Mouse (Mus musculus): ENCODE data around the gene Lcp1. TPM values are rescaled to one million over a fixed set of nuclear protein-coding genes. Genes with fewer than 3 reads are reported as not detected.

Gene Lcp1
- polyA plus RNA-seq, 1 experiment from 2014 or later: 12.1 TPM

GRCm38 (mm10) chr14:75170546-75170945, 39.6 kb downstream of the Lcp1 start:
- Histone ChIP-seq H3K4me2 (ENCODE audit: low read length) (no peak overlapping the region), H3K4me1 (ENCODE audit: control insufficient read depth, insufficient read depth, low read length) (no peaks in the 10 kb centered on the region), H3K27me3 (ENCODE audit: control insufficient read depth, insufficient read depth, low read depth, low read length) (no peaks in the 10 kb centered on the region), H3K9ac (ENCODE audit: low read depth, low read length) (no peak overlapping the region), H3K9me3 (replicated peaks; ENCODE audit: control insufficient read depth, low read length, poor library complexity, severe bottlenecking) (no peaks in the 10 kb centered on the region), H3K27ac (ENCODE audit: low read length) (no peak overlapping the region), H3K36me3 (ENCODE audit: control insufficient read depth, insufficient read depth, low read length) (no peaks in the 10 kb centered on the region), H3K4me3 (ENCODE audit: low read depth, low read length) (no peak overlapping the region)
- WGBS: 72% methylated on average over 1 of the region's 1 CpGs
- no peak for ATAC-seq

DNA sequence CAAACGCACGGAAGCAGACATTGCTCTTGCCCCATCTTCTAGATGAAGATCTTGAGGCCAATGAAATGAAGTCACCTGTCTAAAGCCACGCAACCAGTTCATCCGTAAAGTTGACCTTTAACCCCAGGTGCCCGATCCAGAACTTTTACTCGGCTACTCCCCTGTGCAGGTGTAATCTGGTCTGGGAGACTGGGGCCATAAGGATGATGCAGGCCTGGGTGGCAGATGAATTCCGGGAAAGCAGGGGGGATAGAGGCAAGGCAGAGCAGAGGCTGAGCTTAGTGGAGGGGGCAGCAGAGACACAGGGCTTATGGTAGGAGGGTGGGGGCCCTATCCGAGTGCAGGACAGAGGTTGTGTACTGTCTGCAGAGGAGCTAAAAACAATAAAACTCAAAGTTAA, 43.4 kb downstream of the Lcp1 start:
- Histone ChIP-seq H3K9ac (ENCODE audit: low read depth, low read length) (no peak overlapping the region), H3K4me2 (ENCODE audit: low read length) (no peak overlapping the region), H3K4me3 (ENCODE audit: low read depth, low read length) (no peak overlapping the region), H3K4me1 (ENCODE audit: control insufficient read depth, insufficient read depth, low read length) (no peaks in the 10 kb centered on the region), H3K27me3 (ENCODE audit: control insufficient read depth, insufficient read depth, low read depth, low read length) (no peaks in the 10 kb centered on the region), H3K36me3 (ENCODE audit: control insufficient read depth, insufficient read depth, low read length) (no peaks in the 10 kb centered on the region), H3K9me3 (replicated peaks; ENCODE audit: control insufficient read depth, low read length, poor library complexity, severe bottlenecking) (no peaks in the 10 kb centered on the region), H3K27ac (ENCODE audit: low read length) (no peak overlapping the region)
- ATAC-seq: no peak
- 88% methylated on average over 8 of the region's 8 CpGs for WGBS

DNA sequence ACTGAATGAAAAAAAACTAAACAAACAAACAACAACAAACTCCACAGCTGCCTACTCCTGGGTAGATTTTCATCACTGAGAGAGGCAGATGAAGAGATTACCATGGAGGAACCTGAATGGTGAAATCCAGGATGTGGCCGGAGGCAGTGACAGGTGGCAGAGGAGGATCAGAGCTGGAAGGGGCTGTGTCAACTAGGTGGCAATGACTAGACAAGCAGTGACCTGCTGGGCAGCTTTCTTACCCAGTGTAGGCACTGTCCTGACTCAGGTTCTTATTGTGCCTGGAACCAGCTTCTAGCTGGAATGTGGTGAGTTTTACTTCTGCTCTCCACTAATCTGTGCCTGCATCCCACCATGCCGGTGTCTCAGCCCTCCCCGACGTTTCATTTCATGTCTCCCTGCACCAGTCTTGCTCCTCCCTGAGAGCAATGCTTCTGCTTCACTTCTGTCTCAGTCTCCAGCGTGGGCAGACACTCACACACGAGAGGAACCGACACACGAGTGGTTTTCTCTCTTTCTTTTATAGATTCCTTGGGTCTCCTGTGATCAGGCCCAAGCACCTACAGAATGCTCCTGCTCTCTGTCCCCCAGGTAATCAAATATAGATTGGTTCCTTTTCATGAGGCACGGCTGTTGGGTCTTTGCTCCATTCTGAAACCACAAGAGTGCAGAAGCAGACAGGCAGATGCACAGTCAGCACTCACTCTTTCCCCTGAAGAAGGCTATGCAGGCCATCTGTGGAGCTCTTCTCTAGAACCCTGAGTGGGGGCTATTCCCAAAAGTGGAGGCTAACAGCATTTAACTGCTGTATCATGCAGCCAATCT, 44.0 kb downstream of the Lcp1 start:
- WGBS: 89% methylated on average over 9 of the region's 9 CpGs
- no peak for ATAC-seq
- no peaks in the 10 kb centered on the region for H3K36me3 ChIP-seq (ENCODE audit: control insufficient read depth, insufficient read depth, low read length)

DNA sequence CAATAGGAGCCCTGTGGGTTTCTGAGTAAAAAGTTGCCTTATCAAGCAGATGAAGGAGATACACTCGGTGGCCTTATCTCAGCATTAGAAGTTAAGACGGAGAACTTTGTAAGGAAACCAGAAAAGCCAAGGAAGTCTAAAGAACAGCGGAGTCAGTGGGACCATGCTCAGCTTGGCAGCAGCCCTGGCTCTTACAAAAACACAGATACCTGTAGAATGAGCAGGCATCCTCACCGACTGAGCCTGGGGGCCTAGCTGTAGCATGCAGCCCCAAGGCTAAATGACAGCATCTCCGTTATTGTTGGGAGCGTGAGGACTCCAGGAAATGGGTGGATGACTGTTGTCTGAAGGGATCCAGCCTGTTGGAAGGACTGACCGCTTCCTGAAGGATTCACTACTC, 44.9 kb downstream of the Lcp1 start:
- Histone ChIP-seq H3K36me3 (ENCODE audit: control insufficient read depth, insufficient read depth, low read length) (no peaks in the 10 kb centered on the region), H3K27ac (ENCODE audit: low read length) (no peak overlapping the region), H3K27me3 (ENCODE audit: control insufficient read depth, insufficient read depth, low read depth, low read length) (no peaks in the 10 kb centered on the region), H3K4me2 (ENCODE audit: low read length) (no peak overlapping the region), H3K9ac (ENCODE audit: low read depth, low read length) (no peak overlapping the region), H3K4me1 (ENCODE audit: control insufficient read depth, insufficient read depth, low read length) (no peaks in the 10 kb centered on the region), H3K4me3 (ENCODE audit: low read depth, low read length) (no peak overlapping the region), H3K9me3 (replicated peaks; ENCODE audit: control insufficient read depth, low read length, poor library complexity, severe bottlenecking) (no peaks in the 10 kb centered on the region)
- no peak for ATAC-seq
- WGBS: 88% methylated on average over 7 of the region's 7 CpGs

More for the DNA sequence above, 44.0 kb downstream of the Lcp1 start:
- no peaks in the 10 kb centered on the region for H3K27me3 ChIP-seq (ENCODE audit: control insufficient read depth, insufficient read depth, low read depth, low read length)
- H3K4me3 ChIP-seq (ENCODE audit: low read depth, low read length): no peak overlapping the region
- H3K27ac ChIP-seq (ENCODE audit: low read length): no peak overlapping the region
- no peaks in the 10 kb centered on the region for H3K4me1 ChIP-seq (ENCODE audit: control insufficient read depth, insufficient read depth, low read length)
- H3K9me3 ChIP-seq (replicated peaks; ENCODE audit: control insufficient read depth, low read length, poor library complexity, severe bottlenecking): no peaks in the 10 kb centered on the region
- H3K9ac ChIP-seq (ENCODE audit: low read depth, low read length): no peak overlapping the region
- H3K4me2 ChIP-seq (ENCODE audit: low read length): no peak overlapping the region

DNA sequence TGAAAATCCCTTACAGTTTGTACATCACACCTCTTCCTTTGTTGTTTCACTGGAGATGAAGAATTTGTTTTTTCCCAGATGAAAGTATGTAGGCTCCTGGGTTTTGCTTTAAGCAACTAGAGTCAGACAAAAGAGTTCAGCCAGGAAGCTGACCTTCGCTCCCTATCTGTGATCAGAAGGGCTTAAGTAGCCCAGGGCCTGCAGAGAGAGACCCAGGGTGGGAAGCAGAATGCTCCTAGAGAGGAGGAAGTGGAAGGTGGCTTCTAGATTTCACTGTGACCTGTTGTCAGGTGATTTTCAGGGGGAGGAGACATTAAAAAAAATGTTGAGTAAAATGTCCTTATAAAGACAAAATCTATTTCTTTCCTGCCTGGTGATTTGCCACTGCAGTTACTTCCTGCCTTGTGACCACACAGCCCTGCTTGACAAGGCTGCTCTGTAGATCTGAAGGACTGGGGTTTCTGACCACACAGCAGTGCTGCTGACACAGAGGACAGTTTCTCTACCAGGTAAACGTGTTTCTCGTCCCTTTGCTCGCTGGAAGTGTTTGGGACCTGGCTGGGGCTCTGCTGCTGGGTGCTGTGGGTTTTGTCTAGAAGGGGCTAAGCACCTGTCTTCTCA, 45.6 kb downstream of the Lcp1 start:
- Histone ChIP-seq H3K4me2 (ENCODE audit: low read length) (no peak overlapping the region), H3K36me3 (ENCODE audit: control insufficient read depth, insufficient read depth, low read length) (no peaks in the 10 kb centered on the region), H3K9me3 (replicated peaks; ENCODE audit: control insufficient read depth, low read length, poor library complexity, severe bottlenecking) (no peaks in the 10 kb centered on the region), H3K4me1 (ENCODE audit: control insufficient read depth, insufficient read depth, low read length) (no peaks in the 10 kb centered on the region), H3K27me3 (ENCODE audit: control insufficient read depth, insufficient read depth, low read depth, low read length) (no peaks in the 10 kb centered on the region), H3K9ac (ENCODE audit: low read depth, low read length) (no peak overlapping the region), H3K27ac (ENCODE audit: low read length) (no peak overlapping the region), H3K4me3 (ENCODE audit: low read depth, low read length) (no peak overlapping the region)
- 73% methylated on average over 4 of the region's 4 CpGs for WGBS
- ATAC-seq: no peak

- Histone ChIP-seq H3K36me3 (ENCODE audit: control insufficient read depth, insufficient read depth, low read length) (no peaks in the 10 kb centered on the region), H3K9me3 (replicated peaks; ENCODE audit: control insufficient read depth, low read length, poor library complexity, severe bottlenecking) (no peaks in the 10 kb centered on the region), H3K27me3 (ENCODE audit: control insufficient read depth, insufficient read depth, low read depth, low read length) (no peaks in the 10 kb centered on the region), H3K9ac (ENCODE audit: low read depth, low read length) (no peak overlapping the region), H3K4me3 (ENCODE audit: low read depth, low read length) (no peak overlapping the region), H3K4me2 (ENCODE audit: low read length) (no peak overlapping the region), H3K27ac (ENCODE audit: low read length) (no peak overlapping the region), H3K4me1 (ENCODE audit: control insufficient read depth, insufficient read depth, low read length) (no peaks in the 10 kb centered on the region)
- 72% methylated on average over 3 of the region's 3 CpGs for WGBS
- ATAC-seq: no peak
These were observed 46.5 kb downstream of the Lcp1 start for GRCm38 (mm10) chr14:75177400-75177799.

DNA sequence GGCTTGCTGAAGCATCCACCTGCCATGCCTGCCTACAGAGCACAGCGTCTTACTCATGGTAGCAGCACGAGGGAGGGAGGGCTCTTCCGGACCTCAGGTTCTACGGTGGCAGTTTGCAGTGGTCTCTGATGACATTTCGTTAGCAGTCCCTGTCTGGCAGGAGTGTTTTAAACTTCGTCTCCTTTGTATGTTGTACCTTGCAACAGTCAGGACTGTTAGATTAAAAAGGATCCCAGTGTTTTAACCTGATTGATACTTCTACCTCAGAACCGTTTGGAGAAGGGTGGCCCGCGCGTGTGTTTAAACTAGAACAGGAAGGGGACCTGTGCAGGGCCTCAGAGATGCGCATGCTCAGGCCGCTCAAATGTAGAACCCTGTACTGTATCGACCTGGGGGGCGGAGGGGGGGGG, 47.5 kb downstream of the Lcp1 start:
- Histone ChIP-seq H3K9ac (ENCODE audit: low read depth, low read length) (no peak overlapping the region), H3K27me3 (ENCODE audit: control insufficient read depth, insufficient read depth, low read depth, low read length) (no peaks in the 10 kb centered on the region), H3K36me3 (ENCODE audit: control insufficient read depth, insufficient read depth, low read length) (no peaks in the 10 kb centered on the region), H3K4me1 (ENCODE audit: control insufficient read depth, insufficient read depth, low read length) (no peaks in the 10 kb centered on the region), H3K27ac (ENCODE audit: low read length) (no peak overlapping the region), H3K9me3 (replicated peaks; ENCODE audit: control insufficient read depth, low read length, poor library complexity, severe bottlenecking) (no peaks in the 10 kb centered on the region), H3K4me3 (ENCODE audit: low read depth, low read length) (no peak overlapping the region), H3K4me2 (ENCODE audit: low read length) (no peak overlapping the region)
- ATAC-seq: no peak
- 88% methylated on average over 14 of the region's 14 CpGs for WGBS

GRCm38 (mm10) chr14:75178801-75179211, 47.9 kb downstream of the Lcp1 start:
- Histone ChIP-seq H3K4me2 (ENCODE audit: low read length) (no peak overlapping the region), H3K4me1 (ENCODE audit: control insufficient read depth, insufficient read depth, low read length) (no peaks in the 10 kb centered on the region), H3K4me3 (ENCODE audit: low read depth, low read length) (no peak overlapping the region), H3K27me3 (ENCODE audit: control insufficient read depth, insufficient read depth, low read depth, low read length) (no peaks in the 10 kb centered on the region), H3K36me3 (ENCODE audit: control insufficient read depth, insufficient read depth, low read length) (no peaks in the 10 kb centered on the region), H3K27ac (ENCODE audit: low read length) (no peak overlapping the region), H3K9ac (ENCODE audit: low read depth, low read length) (no peak overlapping the region), H3K9me3 (replicated peaks; ENCODE audit: control insufficient read depth, low read length, poor library complexity, severe bottlenecking) (no peaks in the 10 kb centered on the region)
- ATAC-seq: no peak
- 87% methylated on average over 10 of the region's 10 CpGs for WGBS

- Histone ChIP-seq H3K4me1 (ENCODE audit: control insufficient read depth, insufficient read depth, low read length) (no peaks in the 10 kb centered on the region), H3K27ac (ENCODE audit: low read length) (no peak overlapping the region), H3K9me3 (replicated peaks; ENCODE audit: control insufficient read depth, low read length, poor library complexity, severe bottlenecking) (no peaks in the 10 kb centered on the region), H3K27me3 (ENCODE audit: control insufficient read depth, insufficient read depth, low read depth, low read length) (no peaks in the 10 kb centered on the region), H3K4me3 (ENCODE audit: low read depth, low read length) (no peak overlapping the region), H3K4me2 (ENCODE audit: low read length) (no peak overlapping the region), H3K36me3 (ENCODE audit: control insufficient read depth, insufficient read depth, low read length) (no peaks in the 10 kb centered on the region), H3K9ac (ENCODE audit: low read depth, low read length) (no peak overlapping the region)
- no peak for ATAC-seq
- WGBS: 85% methylated on average over 20 of the region's 20 CpGs
These were observed 48.5 kb downstream of the Lcp1 start for GRCm38 (mm10) chr14:75179255-75179963.

Measured in midbrain, embryonic 16.5 days (tissue).